Mouse (Mus musculus) heart, embryonic 15.5 days (tissue): ENCODE measurements around the gene Prrxl1. TPM values are rescaled to one million over a fixed set of nuclear protein-coding genes. Genes with fewer than 3 reads are reported as not detected.

Source experiments
- ATAC-seq: fragments of 200-750 bp; cut with Nextera tagmentation; replicated peaks from 2 replicates; pipeline ENCODE4 v1.8.0; 2017; ENCODE audit warnings: low read depth, moderate TSS enrichment; ENCODE audit not compliant: insufficient number of reproducible peaks, insufficient read depth, low FRiP score
- H3K27ac ChIP-seq: fragments of 300-500 bp; sonication (generic); 2 replicates; pipeline ENCODE4 v1.5.1; 2015; ENCODE audit warnings: mild to moderate bottlenecking, inconsistent platforms
- H3K27me3 ChIP-seq: fragments of 300-500 bp; sonication (generic); 2 replicates; pipeline ENCODE4 v1.6.1; 2015; ENCODE audit warnings: inconsistent platforms
- H3K36me3 ChIP-seq: fragments of 300-500 bp; sonication (generic); 2 replicates; pipeline ENCODE4 v1.6.1; 2015; ENCODE audit warnings: mild to moderate bottlenecking, inconsistent platforms
- H3K4me1 ChIP-seq: fragments of 300-500 bp; sonication (generic); replicated peaks from 2 replicates; pipeline ENCODE4 v1.6.1; 2015; ENCODE audit warnings: inconsistent platforms
- H3K4me2 ChIP-seq: fragments of 300-500 bp; sonication (generic); 2 replicates; pipeline ENCODE4 v1.6.1; 2015; ENCODE audit warnings: inconsistent platforms, mild to moderate bottlenecking, moderate library complexity
- H3K4me3 ChIP-seq: fragments of 300-500 bp; sonication (generic); 2 replicates; pipeline ENCODE4 v1.5.1; 2015; ENCODE audit warnings: mild to moderate bottlenecking, inconsistent platforms
- H3K9ac ChIP-seq: fragments of 300-500 bp; sonication (generic); 2 replicates; pipeline ENCODE4 v1.6.1; 2015; ENCODE audit warnings: mild to moderate bottlenecking, inconsistent platforms
- H3K9me3 ChIP-seq: fragments of 300-500 bp; sonication (generic); replicated peaks from 2 replicates; pipeline ENCODE4 v1.6.1; 2016; ENCODE audit warnings: inconsistent platforms
- WGBS: fragments of 180-500 bp; shearing (Covaris S2); methylation state at CpG from one replicate; pipeline ENCODE4 v1.1.7; 2015; ENCODE audit warnings: mixed read lengths; 5-methylcytosine and 5-hydroxymethylcytosine counted together
- polyA plus RNA-seq: library from polyadenylated mRNA; unstranded; fragments of >200 nt; fragmentation: Nextera tagmentation; extraction: Ambion mirVana; gene quantifications from 2 replicates; pipeline ENCODE4 v1.2.1, GENCODE M21; 2015

The Prrxl1 gene
- polyA plus RNA-seq, 1 experiment from 2014 or later, result 0.24 TPM

GRCm38 (mm10) chr14:32597232-32598231, 1.7 kb upstream of the Prrxl1 start:
- ATAC-seq, result peak; percentile 37; the same call in 1 of the 2 replicates
- under 1% methylated on average over 78 of the region's 78 CpGs for WGBS

GRCm38 (mm10) chr14:32598437-32599219, 579 bp upstream of the Prrxl1 start:
- H3K9ac ChIP-seq, result no peak overlapping the region
- H3K9me3 ChIP-seq, result no peaks in the 10 kb centered on the region
- H3K4me1 ChIP-seq, result peaks cover 28% of the 10 kb centered on the region
- H3K4me2 ChIP-seq, result peak overlapping the region; percentile 55; the same call in 1 of the 2 replicates
- H3K27ac ChIP-seq, result no peak overlapping the region
- ATAC-seq, result no peak
- 10% methylated on average over 23 of the region's 23 CpGs for WGBS
- no peaks in the 10 kb centered on the region for H3K36me3 ChIP-seq
- H3K4me3 ChIP-seq, result peak overlapping the region; percentile 36
- H3K27me3 ChIP-seq, result peaks cover 100% of the 10 kb centered on the region

More at GRCm38 (mm10) chr14:32597232-32598231, 1.7 kb upstream of the Prrxl1 start:
- Histone ChIP-seq H3K4me2 (peak overlapping the region; percentile 53), H3K36me3 (no peaks in the 10 kb centered on the region), H3K4me3 (peak overlapping the region; percentile 32), H3K9me3 (no peaks in the 10 kb centered on the region), H3K27ac (no peak overlapping the region), H3K27me3 (peaks cover 98% of the 10 kb centered on the region), H3K4me1 (peaks cover 28% of the 10 kb centered on the region), H3K9ac (no peak overlapping the region)

GRCm38 (mm10) chr14:32600110-32600509, 903 bp downstream of the Prrxl1 start:
- 4% methylated on average over 16 of the region's 16 CpGs for WGBS
- Histone ChIP-seq H3K9ac (no peak overlapping the region), H3K9me3 (no peaks in the 10 kb centered on the region), H3K4me1 (peaks cover 28% of the 10 kb centered on the region), H3K4me2 (no peak overlapping the region), H3K27me3 (peaks cover 100% of the 10 kb centered on the region), H3K4me3 (no peak overlapping the region), H3K27ac (no peak overlapping the region), H3K36me3 (no peaks in the 10 kb centered on the region)
- no peak for ATAC-seq

GRCm38 (mm10) chr14:32605508-32605907, 6.3 kb downstream of the Prrxl1 start:
- ATAC-seq, result no peak
- WGBS, result 49% methylated on average over 15 of the region's 15 CpGs

DNA sequence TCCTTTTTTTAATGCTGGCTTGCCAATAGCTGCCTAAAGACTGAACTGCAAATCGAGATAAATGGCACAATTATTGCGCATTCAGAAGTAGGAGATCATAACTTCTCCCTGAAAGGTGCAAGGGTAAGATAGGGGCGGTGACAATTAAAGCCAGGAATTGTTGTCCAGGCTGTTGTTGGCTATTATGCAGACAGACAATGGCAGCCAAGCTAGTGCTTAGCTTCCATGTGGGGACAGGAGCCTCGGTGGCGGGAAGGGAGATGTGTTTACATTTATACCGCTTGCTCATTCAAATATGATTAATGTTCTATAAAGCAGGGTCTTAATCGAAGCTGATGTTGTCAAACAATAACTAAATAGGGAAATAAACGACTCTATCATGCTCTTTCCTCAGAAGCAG, 7.1 kb downstream of the Prrxl1 start:
- WGBS, result 69% methylated on average over 8 of the region's 8 CpGs
- Histone ChIP-seq H3K4me3 (no peak overlapping the region), H3K9ac (no peak overlapping the region), H3K4me1 (no peaks in the 10 kb centered on the region), H3K9me3 (no peaks in the 10 kb centered on the region), H3K27me3 (peaks cover 52% of the 10 kb centered on the region), H3K36me3 (no peaks in the 10 kb centered on the region), H3K4me2 (no peak overlapping the region), H3K27ac (no peak overlapping the region)
- no peak for ATAC-seq

More at GRCm38 (mm10) chr14:32605508-32605907, 6.3 kb downstream of the Prrxl1 start:
- Histone ChIP-seq H3K4me3 (no peak overlapping the region), H3K9me3 (no peaks in the 10 kb centered on the region), H3K27me3 (peaks cover 61% of the 10 kb centered on the region), H3K36me3 (no peaks in the 10 kb centered on the region), H3K9ac (no peak overlapping the region), H3K4me1 (no peaks in the 10 kb centered on the region), H3K27ac (no peak overlapping the region), H3K4me2 (no peak overlapping the region)

DNA sequence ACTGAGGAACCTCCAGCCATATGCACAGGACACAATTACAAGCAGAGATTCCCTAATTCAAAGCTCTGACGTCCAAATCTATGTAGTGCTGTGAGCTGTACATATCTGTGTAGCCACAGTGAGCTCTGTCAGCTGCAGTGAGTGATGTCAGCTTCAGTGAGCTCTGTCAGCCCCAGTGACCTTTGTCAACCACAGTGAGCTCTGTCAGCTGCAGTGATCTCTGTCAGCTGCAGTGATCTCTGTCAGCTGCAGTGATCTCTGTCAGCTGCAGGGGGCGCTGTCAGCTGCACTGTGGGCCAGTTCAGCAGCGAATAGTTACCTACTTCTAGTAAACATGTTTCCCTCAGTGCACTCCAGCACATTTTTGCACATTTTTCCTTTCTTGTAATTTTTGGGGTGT, 10.2 kb downstream of the Prrxl1 start:
- H3K4me1 ChIP-seq, result no peaks in the 10 kb centered on the region
- H3K27me3 ChIP-seq, result peaks cover 26% of the 10 kb centered on the region
- ATAC-seq, result no peak
- no peak overlapping the region for H3K4me3 ChIP-seq
- H3K4me2 ChIP-seq, result no peak overlapping the region
- H3K27ac ChIP-seq, result no peak overlapping the region
- no peak overlapping the region for H3K9ac ChIP-seq
- no peaks in the 10 kb centered on the region for H3K36me3 ChIP-seq
- no peaks in the 10 kb centered on the region for H3K9me3 ChIP-seq
- WGBS, result 19% methylated on average over 3 of the region's 3 CpGs

DNA sequence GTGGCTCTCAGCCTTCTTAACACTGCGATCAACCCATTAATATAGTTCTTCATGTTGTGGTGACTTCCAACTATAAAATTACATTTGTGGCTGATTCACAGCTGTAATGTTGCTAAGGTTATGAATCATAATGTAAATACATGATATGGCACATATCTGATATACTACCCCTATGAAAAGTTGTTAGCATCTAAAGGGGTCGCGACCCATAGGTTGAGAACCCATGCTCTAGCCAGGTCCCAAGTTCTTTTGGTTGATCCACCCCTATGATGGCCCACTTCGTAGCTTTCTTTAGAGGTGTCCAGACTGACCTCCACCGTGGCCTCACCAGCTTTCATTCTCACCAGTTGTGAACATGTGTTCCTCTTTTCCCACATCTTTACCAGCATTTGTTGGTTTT, 18.0 kb downstream of the Prrxl1 start:
- Histone ChIP-seq H3K36me3 (no peaks in the 10 kb centered on the region), H3K4me2 (no peak overlapping the region), H3K27ac (no peak overlapping the region), H3K4me1 (no peaks in the 10 kb centered on the region), H3K4me3 (no peak overlapping the region), H3K27me3 (peaks cover 5% of the 10 kb centered on the region; the same call in 1 of the 2 replicates), H3K9ac (no peak overlapping the region), H3K9me3 (no peaks in the 10 kb centered on the region)
- ATAC-seq, result no peak
- WGBS, result 83% methylated on average over 5 of the region's 5 CpGs

GRCm38 (mm10) chr14:32624245-32624644, 25.0 kb downstream of the Prrxl1 start:
- Histone ChIP-seq H3K9me3 (no peaks in the 10 kb centered on the region), H3K27me3 (no peaks in the 10 kb centered on the region), H3K9ac (no peak overlapping the region), H3K4me1 (no peaks in the 10 kb centered on the region; the same call in 1 of the 2 replicates), H3K4me2 (no peak overlapping the region), H3K4me3 (no peak overlapping the region), H3K36me3 (no peaks in the 10 kb centered on the region), H3K27ac (no peak overlapping the region)
- ATAC-seq, result no peak
- WGBS, result 79% methylated on average over 3 of the region's 3 CpGs

DNA sequence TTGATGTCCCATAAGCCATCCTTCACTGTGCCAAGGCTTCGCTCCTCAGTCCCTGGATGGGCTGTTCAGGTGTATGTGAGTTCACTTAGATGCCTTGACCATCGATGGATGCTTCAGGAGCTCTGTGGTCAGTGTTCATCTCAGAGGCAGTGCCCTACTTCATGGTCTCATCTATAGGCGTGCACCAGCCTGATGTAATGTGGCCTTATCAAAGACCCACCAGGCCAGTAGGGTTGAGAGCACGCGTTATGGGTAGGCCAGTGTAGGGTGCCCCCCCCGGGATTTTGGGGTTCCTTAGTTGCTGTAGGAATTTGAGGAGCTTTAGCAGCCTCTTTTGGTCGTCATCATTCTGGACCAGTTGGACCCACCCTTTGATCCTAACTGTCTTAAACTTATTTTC, 25.6 kb downstream of the Prrxl1 start:
- Histone ChIP-seq H3K9ac (no peak overlapping the region), H3K27me3 (no peaks in the 10 kb centered on the region), H3K4me1 (no peaks in the 10 kb centered on the region; the same call in 1 of the 2 replicates), H3K27ac (no peak overlapping the region), H3K9me3 (no peaks in the 10 kb centered on the region), H3K36me3 (no peaks in the 10 kb centered on the region), H3K4me2 (no peak overlapping the region), H3K4me3 (no peak overlapping the region)
- no peak for ATAC-seq
- WGBS, result 78% methylated on average over 7 of the region's 7 CpGs

GRCm38 (mm10) chr14:32627271-32627670, 28.1 kb downstream of the Prrxl1 start:
- no peak overlapping the region for H3K4me3 ChIP-seq
- ATAC-seq, result no peak
- no peaks in the 10 kb centered on the region; the same call in 1 of the 2 replicates for H3K4me1 ChIP-seq
- H3K27me3 ChIP-seq, result no peaks in the 10 kb centered on the region
- H3K27ac ChIP-seq, result no peak overlapping the region
- WGBS, result 30% methylated on average over 2 of the region's 2 CpGs
- H3K36me3 ChIP-seq, result no peaks in the 10 kb centered on the region
- H3K4me2 ChIP-seq, result no peak overlapping the region
- no peak overlapping the region for H3K9ac ChIP-seq
- no peaks in the 10 kb centered on the region for H3K9me3 ChIP-seq

- Histone ChIP-seq H3K4me3 (peak overlapping the region; percentile 24), H3K4me2 (peak overlapping the region; percentile 49), H3K27ac (no peak overlapping the region), H3K36me3 (no peaks in the 10 kb centered on the region), H3K4me1 (no peaks in the 10 kb centered on the region; the same call in 1 of the 2 replicates), H3K9ac (no peak overlapping the region), H3K9me3 (no peaks in the 10 kb centered on the region), H3K27me3 (no peaks in the 10 kb centered on the region)
- peak; percentile 39; the same call in 1 of the 2 replicates for ATAC-seq
- 23% methylated on average over 10 of the region's 10 CpGs for WGBS
These were observed 29.4 kb downstream of the Prrxl1 start for GRCm38 (mm10) chr14:32628584-32628983.
